Mouse (Mus musculus) ovary, postnatal 14 days (tissue): ENCODE data around the gene Akap5.
A peak's percentile ranks its signal among the peaks of the same experiment; 100 is the strongest.

Source experiments
- DNase-seq: peaks from one replicate; pipeline ENCODE4 v3.0.0; 2022; ENCODE audit warnings: low spot score

Akap5 gene

DNA sequence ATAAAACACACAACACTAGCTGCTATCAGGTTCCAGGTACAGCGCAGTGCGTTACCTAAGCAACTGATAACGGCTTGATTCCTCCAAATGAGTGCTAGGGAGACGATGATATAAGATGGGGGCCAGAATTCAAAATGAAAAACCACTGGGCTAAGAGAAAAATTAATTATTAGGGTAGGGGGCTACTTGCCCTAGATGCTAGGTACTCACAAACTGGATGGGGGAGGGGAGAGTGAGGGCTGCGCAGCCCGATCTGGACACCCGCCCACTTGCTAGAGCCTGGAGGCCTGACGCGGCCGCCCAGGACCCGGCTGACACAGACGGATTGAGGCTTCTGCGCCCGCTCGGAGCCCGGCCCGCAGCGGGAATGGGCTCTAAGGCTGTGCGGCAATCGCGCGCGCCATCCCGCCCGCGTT lies 44.1 kb downstream of the Akap5 start:
- no peak for DNase-seq

DNA sequence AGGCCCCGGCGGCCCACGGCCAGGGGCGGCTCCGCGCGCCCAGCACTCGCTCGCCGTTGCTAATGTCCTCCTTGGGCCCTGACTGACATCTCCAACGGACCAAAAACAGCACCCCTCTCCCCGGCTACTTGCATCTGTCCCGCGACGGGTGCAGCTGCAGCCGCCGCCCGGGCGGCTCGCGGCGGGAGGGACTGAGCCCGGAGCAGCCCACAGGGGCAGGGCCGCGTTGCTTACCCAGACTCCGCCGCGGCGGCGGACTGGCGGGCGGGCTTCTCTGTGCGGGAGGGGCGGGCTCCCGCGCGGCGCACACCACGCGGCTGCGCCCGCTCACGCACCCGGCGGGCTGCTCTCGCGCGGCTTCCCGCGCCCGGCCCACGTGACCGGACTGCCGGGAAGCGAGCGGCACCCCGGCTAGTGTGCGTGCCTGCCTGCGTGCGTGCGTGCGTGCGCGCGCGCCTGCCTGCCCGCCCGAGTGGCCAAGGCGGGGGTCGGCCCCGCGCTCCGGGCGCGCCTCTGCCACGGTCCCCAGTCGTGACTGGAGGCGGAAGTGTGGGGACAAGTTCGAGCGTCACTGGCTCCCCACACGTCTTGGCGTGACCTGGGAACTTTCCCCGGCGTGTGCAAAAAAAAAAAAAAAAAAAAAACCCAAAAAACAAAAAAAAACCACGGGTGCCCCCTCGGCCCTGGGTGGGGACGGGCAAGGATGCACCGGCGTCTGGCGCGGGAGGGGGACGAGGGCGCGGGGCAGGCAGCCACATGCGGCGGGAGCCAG lies 44.7 kb downstream of the Akap5 start, which contains the start of gene Zbtb25:
Gene Zbtb25 (minus strand): TSS at position 397 of the 772 bp plus-strand sequence.
- peak; percentile 68 for DNase-seq

DNA sequence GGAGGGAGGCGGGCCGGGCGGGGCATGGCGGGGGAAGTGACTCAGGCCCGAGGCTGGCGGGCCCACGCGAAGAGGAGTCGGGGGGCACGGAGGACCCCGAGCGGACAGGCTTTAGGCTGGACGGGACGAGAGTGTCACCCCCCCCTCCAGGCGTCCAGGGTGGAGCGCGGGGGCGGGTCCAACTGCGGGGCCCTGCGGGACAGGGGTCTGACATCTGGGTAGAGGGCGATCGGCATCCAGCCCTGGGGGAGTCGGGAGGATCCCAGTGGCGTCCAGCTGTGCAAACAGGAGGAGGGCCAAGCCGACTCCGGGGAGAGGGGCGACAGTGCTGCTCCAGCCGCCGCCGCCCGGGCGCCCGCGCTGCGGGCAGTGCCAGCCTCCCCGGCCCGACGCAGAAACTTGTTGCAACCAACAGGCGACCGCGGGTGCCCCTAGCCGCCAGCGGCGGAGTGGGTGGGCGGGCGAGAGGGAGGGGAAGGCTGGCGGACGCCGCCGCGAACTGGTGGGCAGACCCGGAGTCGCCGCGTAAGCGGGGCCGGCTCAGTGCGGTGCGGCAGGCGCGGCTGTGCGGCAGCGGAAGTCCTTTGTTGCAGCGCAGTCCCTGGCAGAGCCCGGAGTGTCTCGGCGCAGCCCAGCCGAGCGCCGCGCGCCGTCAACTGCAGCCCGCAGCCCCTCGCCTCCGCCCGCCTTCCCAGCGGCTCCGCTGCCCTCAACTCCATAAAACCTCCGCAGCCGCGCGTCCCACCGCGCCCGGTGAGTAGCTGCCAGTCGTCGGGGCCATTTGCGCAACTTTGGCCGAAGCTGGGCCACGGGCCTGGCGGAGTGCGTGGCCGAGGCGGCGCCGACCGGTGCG lies 45.5 kb downstream of the Akap5 start, which contains the start of gene Zbtb1:
Gene Zbtb1 (plus strand): TSS at position 289 of the 853 bp plus-strand sequence.
- DNase-seq, result peak; percentile 71

DNA sequence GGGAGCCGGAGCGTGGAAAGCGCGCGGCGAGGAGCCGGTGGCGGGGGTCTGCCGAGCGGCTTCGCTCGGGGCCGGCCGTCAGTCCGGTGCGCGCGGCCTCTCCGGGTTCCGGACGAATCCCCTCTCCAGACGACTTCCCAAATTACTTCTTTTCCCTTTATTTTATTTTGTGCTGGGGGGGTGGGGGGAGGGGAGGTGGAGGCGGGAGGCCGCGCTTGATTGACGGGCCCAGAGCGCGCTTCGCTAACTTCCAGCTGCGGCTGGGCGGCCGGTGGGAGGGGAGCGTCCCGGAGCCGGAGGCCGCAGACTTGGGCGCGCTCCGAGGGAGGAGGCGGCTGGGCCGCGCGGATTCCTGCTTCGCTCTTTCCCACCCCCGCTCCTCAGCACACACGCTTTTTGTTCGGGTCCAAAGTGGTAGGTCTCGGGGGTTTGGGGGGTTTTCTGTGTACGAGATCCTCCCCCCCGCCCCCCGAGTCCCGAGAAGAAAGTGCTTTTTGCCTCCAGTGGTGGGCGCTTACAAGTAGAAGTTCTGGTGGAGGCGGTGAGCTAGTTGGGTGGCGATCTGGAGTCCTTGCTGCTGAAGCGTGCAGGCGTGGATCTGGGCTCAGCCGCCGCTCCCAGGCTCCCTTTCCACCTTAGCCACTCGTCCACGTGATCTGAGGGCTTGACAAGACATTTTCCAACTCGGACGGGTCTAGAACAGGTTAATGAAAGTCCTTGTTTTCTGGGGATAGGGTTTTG lies 46.3 kb downstream of the Akap5 start:
- peak; percentile 66 for DNase-seq

DNA sequence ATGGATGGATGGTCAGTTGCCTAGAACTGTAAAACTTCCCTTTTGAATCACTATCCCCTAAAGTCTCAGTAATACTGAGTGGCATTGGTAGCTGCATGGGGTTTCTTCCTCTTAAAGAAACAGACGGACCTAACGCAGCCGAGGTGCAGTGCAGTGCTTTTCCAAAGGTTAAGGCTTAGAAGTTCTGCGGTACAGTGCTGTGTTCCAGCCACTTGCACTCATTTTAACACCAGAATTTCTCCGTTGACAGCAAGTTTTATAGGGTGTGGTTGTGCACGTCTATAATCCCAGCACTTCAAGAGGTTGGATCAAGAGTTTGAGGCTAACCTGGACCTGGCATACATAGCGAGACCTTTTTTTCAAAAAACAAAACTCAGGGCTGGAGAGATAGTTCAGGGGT lies 47.4 kb downstream of the Akap5 start:
- DNase-seq, result no peak

DNA sequence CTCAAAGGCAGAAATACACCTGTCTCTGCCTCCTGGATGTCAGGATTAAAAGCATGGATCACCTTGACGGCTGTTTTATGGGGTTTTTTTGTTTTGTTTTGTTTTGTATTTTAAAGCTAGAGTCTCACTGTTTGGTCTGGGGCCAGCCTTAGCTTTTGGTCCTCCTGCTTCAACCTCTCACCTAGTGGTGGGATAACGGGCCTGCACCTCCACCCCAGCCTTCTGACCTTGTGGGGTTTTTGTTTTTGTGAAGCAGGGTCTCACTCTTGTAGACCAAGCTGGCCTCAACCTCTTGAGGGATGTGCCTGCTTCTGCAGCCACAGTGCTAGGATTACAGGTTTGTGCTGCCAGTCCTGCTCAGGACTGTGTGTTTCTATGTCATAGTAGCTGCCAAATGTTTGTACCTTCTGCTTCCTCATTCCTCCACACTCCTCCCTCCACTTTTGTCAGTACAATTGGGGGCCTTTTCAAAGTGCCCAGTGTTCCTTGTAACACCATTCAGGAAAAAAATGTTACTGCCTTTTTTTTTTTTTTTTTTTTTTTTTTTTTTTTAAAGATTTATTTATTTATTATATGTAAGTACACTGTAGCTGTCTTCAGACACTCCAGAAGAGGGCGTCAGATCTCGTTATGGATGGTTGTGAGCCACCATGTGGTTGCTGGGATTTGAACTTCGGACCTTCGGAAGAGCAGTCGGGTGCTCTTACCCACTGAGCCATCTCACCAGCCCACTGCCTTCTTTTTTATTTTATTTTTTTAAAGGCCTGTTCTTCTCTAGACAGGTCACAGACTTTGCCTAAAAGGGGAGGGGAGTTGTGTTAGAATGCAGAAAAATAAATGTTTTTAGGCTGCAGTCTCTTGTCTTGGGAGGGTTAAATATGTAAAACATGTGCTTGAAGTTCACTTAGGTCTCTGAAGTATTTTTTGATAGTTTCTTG lies 48.5 kb downstream of the Akap5 start:
- DNase-seq, result no peak

DNA sequence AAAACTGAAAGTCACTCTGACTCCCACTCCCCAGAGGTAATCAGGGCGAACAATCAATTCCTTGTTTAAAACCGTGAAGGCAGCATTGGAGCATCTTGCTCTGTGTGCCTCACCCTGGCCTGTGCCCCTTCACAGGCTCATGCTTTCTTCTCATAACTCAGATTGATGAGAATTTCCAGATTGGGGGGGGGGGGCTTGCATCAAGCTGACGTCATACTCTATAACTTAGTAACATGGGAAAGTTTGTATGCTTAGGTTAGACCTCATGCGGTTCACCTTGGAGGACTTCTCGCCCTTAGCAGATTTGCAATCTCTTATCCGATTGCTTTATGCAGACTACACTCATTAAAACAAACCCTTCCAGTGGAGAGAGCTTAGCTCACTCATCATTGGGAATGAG lies 49.3 kb downstream of the Akap5 start:
- no peak for DNase-seq

DNA sequence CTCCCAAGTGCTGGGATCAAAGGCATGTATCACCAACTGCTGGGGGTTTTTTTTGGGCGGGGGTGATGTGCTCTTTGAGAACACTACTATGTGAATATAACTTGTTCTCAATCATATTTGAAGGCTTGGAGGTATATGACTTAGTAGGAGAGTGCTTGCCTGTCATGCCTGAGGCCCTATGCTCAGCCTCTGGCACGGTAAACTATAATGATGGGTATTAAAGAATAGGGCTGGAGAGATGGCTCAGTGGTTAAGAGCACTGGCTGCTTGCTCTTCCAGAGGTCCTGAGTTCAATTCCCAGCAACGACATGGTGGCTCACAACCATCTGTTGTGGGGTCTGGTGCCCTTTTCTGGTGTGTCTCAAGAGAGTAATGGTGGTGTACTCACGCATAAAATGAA lies 50.2 kb downstream of the Akap5 start:
- no peak for DNase-seq

DNA sequence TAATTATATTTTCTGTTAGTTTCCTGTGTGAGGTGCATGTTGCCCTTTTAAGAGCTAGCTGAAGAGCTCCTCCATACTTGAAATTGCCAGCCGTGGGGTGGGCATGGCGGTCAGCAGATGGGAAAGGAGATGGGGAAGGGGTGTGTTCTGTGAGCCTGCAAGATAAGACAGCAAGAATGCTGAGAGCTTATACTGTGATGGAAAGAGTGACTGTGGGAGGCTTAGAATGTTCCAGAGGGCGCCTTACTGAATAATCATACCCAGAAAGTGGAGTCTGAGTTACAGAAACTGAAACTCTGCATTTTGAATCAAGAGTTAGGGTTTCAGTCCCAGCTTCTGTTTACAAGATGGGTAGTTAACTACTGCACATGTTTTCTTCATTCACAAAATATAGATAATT lies 50.8 kb downstream of the Akap5 start:
- DNase-seq, result no peak

DNA sequence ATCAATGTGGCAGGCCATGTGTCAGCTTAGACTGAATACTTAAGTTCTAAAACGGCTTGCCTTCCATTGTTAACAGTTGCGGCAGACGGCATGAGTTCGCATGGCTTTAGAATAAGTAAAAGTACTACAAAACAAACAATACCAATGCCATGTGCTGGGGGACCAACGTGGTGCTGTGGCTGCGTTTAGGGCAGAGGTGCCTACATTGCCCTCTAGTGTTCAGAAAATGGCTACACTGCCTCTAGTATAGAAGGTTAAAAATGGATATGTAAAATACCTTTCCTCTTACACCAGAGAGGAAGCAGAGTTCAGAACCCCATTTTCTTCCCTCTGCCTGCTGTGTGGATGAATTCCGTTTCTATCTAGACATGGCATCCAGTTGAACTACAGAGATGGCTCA lies 52.0 kb downstream of the Akap5 start:
- DNase-seq, result no peak

DNA sequence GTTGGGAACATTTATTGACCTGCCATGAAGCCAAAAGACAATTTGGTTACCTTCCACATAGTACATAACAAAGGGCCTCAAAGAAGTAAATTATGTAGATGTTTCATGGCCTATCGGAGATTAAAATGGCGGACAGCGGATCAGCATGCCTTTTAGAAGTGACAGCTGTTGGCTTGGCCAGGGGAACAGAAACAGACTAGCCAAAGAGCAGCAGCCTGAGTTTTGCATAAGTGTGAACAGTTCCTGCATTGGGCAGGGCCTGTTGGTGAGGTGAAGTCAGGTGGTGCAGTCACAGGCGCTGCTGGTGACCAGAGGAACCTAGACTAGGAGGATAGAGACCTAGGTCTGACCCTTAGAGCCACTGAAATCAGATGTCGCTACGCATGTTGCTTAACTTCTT lies 52.4 kb downstream of the Akap5 start:
- DNase-seq, result no peak

DNA sequence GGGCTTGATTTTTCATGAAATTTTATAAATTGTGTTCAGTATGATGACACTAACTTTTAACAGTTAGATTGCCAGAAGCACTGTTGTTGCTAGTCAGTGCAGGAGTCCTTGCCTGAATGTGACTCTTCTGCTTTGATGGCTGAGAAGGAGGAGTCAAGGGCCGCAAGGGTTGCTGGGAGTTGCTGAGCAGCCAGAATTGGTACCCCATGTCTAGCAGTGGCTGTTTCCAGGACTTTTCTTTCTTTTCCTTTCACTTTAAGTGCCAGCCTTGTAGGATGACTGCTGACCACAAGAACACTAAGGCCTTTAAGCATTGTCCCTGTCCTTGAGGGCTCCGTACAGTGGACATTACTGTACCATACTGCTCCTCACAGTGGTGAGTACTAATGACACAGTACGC lies 53.0 kb downstream of the Akap5 start:
- no peak for DNase-seq

DNA sequence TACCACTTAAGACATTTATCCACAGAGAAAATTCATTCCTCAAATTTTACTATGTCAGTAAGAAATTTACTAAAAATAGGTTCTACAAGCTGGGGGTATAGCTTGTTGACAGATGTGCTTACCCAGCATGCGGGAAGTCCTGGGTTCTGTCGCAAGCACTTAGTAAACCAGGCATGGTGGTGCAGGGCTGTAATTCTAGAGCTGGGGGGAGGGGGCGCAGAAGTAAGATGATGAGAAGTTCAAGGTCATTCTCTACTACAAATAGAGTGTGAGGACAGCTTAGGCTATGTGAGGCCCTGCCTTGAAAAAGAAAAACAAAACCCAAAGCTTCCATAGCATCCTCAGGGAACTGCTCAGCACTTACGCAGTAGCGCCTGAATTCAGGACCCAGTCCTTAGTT lies 53.9 kb downstream of the Akap5 start:
- DNase-seq, result no peak

DNA sequence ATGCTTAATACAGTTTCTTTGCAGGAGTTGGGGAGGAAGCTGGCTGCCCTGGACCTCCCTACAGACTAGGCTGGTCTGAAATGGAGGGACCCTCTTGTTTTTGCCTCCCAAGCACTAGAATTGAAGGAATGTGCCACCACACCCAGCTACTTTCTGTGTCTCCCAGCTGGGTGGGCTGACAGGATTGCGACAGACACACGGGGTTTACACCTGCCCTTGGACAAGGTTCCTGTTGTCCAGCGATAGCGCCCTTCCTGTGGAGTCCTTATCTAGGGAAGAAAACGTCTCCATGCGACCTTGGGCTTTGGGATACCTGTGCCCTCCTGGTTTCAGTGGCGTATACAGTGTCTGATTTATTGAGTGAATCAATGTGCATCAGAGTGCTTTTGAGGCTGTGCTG lies 55.5 kb downstream of the Akap5 start:
- DNase-seq, result no peak
